Mouse (Mus musculus) olfactory bulb, adult 2 months (tissue): ENCODE results near the gene C4b. TPM values are rescaled to one million over a fixed set of nuclear protein-coding genes. Genes with fewer than 3 reads are reported as not detected.

ENCODE experiments used
- H3K27ac ChIP-seq: fragments of 200-500 bp; 2 replicates; pipeline ENCODE4 v1.5.1; 2012; ENCODE audit warnings: low read depth, low read length; ENCODE audit not compliant: insufficient read depth
- H3K4me1 ChIP-seq: fragments of 200-500 bp; 2 replicates; pipeline ENCODE4 v1.6.1; 2012; ENCODE audit warnings: low read length; ENCODE audit not compliant: control insufficient read depth, insufficient read depth
- H3K4me3 ChIP-seq: fragments of 200-500 bp; 2 replicates; pipeline ENCODE4 v1.5.1; 2012; ENCODE audit warnings: mild to moderate bottlenecking, low read depth, low read length, moderate library complexity; ENCODE audit not compliant: insufficient read depth
- CTCF ChIP-seq: fragments of 200-500 bp; IDR thresholded peaks from 2 replicates; pipeline ENCODE4 v1.5.1; 2012; ENCODE audit warnings: low read depth, mild to moderate bottlenecking, low read length, moderate library complexity; ENCODE audit not compliant: insufficient read depth
- POLR2A ChIP-seq: fragments of 200-500 bp; IDR thresholded peaks from 2 replicates; pipeline ENCODE4 v1.6.1; 2012; ENCODE audit warnings: mild to moderate bottlenecking, low read depth, low read length, moderate library complexity; ENCODE audit not compliant: insufficient read depth
- WGBS: fragments of 180-500 bp; shearing (Covaris S2); methylation state at CpG from one replicate; pipeline ENCODE4 v1.1.7; 2018; 5-methylcytosine and 5-hydroxymethylcytosine counted together
- polyA plus RNA-seq: library from polyadenylated mRNA; stranded (reverse); fragments of >200 nt; gene quantifications from 2 replicates; pipeline ENCODE4 v1.2.4, GENCODE M21; 2012; ENCODE audit warnings: low replicate concordance; ENCODE audit not compliant: missing spikeins, insufficient read depth, insufficient read length

C4b gene
- polyA plus RNA-seq, 1 experiment: not detected

- TF ChIP-seq CTCF (no peak), POLR2A (no peak)
- WGBS: 89% methylated on average over 8 of the region's 8 CpGs
- Histone ChIP-seq H3K27ac (no peak overlapping the region), H3K4me1 (peaks cover 27% of the 10 kb centered on the region), H3K4me3 (no peak overlapping the region)
These were observed 60.5 kb downstream of the C4b start for GRCm38 (mm10) chr17:34683179-34683578.

GRCm38 (mm10) chr17:34681881-34682536, 61.7 kb downstream of the C4b start:
- no peak overlapping the region for H3K4me3 ChIP-seq
- peaks cover 27% of the 10 kb centered on the region for H3K4me1 ChIP-seq
- H3K27ac ChIP-seq: no peak overlapping the region
- 81% methylated on average over 11 of the region's 11 CpGs for WGBS
- TF ChIP-seq CTCF (no peak), POLR2A (no peak)

GRCm38 (mm10) chr17:34681132-34681571, 62.5 kb downstream of the C4b start:
- peaks cover 27% of the 10 kb centered on the region for H3K4me1 ChIP-seq
- H3K4me3 ChIP-seq: no peak overlapping the region
- TF ChIP-seq CTCF: no peak
- no peak for TF ChIP-seq POLR2A
- H3K27ac ChIP-seq: no peak overlapping the region
- WGBS: 73% methylated on average over 17 of the region's 17 CpGs

GRCm38 (mm10) chr17:34680621-34681020, 63.1 kb downstream of the C4b start:
- TF ChIP-seq CTCF: no peak
- no peak for TF ChIP-seq POLR2A
- H3K27ac ChIP-seq: no peak overlapping the region
- no peak overlapping the region for H3K4me3 ChIP-seq
- peaks cover 24% of the 10 kb centered on the region for H3K4me1 ChIP-seq
- 78% methylated on average over 4 of the region's 4 CpGs for WGBS

GRCm38 (mm10) chr17:34680191-34680590, 63.5 kb downstream of the C4b start:
- TF ChIP-seq CTCF (no peak), POLR2A (no peak)
- 89% methylated on average over 26 of the region's 26 CpGs for WGBS
- Histone ChIP-seq H3K27ac (no peak overlapping the region), H3K4me1 (peaks cover 21% of the 10 kb centered on the region), H3K4me3 (no peak overlapping the region)

Other genes starting within 250 kb of the C4b start
- not detected in 2 replicates for gene Btnl6, start 226.5 kb downstream of the C4b start, polyA plus RNA-seq
- gene Notch4, start 179.6 kb downstream of the C4b start, polyA plus RNA-seq: not detected in 2 replicates
- gene Gpsm3, start 154.1 kb downstream of the C4b start, polyA plus RNA-seq: not detected in 2 replicates
- gene Pbx2, start 152.6 kb downstream of the C4b start, polyA plus RNA-seq: not detected in 2 replicates
- gene Ager, start 146.0 kb downstream of the C4b start, polyA plus RNA-seq: not detected in 2 replicates
- gene Rnf5, start 140.2 kb downstream of the C4b start, polyA plus RNA-seq: not detected in 2 replicates
- gene Agpat1, start 139.6 kb downstream of the C4b start, polyA plus RNA-seq: 342 TPM in 1 of 2 replicates, not detected in the other
- gene Egfl8, start 127.9 kb downstream of the C4b start, polyA plus RNA-seq: not detected in 2 replicates
- not detected in 2 replicates for gene Ppt2, start 115.4 kb downstream of the C4b start, polyA plus RNA-seq
- not detected in 2 replicates for gene Prrt1, start 114.3 kb downstream of the C4b start, polyA plus RNA-seq
- not detected in 2 replicates for gene Fkbpl, start 99.1 kb downstream of the C4b start, polyA plus RNA-seq
- not detected in 2 replicates for gene Atf6b, start 96.7 kb downstream of the C4b start, polyA plus RNA-seq
- not detected in 2 replicates for gene Tnxb, start 73.3 kb downstream of the C4b start, polyA plus RNA-seq
- gene Cyp21a1, start 60.7 kb upstream of the C4b start, polyA plus RNA-seq: not detected in 2 replicates
- gene Stk19, start 93.1 kb upstream of the C4b start, polyA plus RNA-seq: not detected in 2 replicates
- not detected in 2 replicates for gene Dxo, start 93.1 kb upstream of the C4b start, polyA plus RNA-seq
- not detected in 2 replicates for gene Skiv2l, start 106.3 kb upstream of the C4b start, polyA plus RNA-seq
- not detected in 2 replicates for gene Nelfe, start 106.5 kb upstream of the C4b start, polyA plus RNA-seq
- not detected in 2 replicates for gene Cfb, start 118.6 kb upstream of the C4b start, polyA plus RNA-seq
- gene Zbtb12, start 135.6 kb upstream of the C4b start, polyA plus RNA-seq: not detected in 2 replicates
- not detected in 2 replicates for gene Gm20547, start 138.2 kb upstream of the C4b start, polyA plus RNA-seq
- not detected in 2 replicates for gene C2, start 154.4 kb upstream of the C4b start, polyA plus RNA-seq
- gene Ehmt2, start 154.6 kb upstream of the C4b start, polyA plus RNA-seq: 130 TPM in 1 of 2 replicates, not detected in the other
- not detected in 2 replicates for gene Slc44a4, start 170.6 kb upstream of the C4b start, polyA plus RNA-seq
- not detected in 2 replicates for gene Neu1, start 187.4 kb upstream of the C4b start, polyA plus RNA-seq
- not detected in 2 replicates for gene Hspa1b, start 215.4 kb upstream of the C4b start, polyA plus RNA-seq
- gene Gm20481, start 226.0 kb upstream of the C4b start, polyA plus RNA-seq: not detected in 2 replicates
- not detected in 2 replicates for gene Hspa1a, start 228.3 kb upstream of the C4b start, polyA plus RNA-seq
- not detected in 2 replicates for gene Hspa1l, start 228.8 kb upstream of the C4b start, polyA plus RNA-seq
- gene Lsm2, start 238.0 kb upstream of the C4b start, polyA plus RNA-seq: not detected in 2 replicates